Mouse (Mus musculus) liver, embryonic 11.5 days (tissue): ENCODE data around the gene Phldb1. TPM values are rescaled to one million over a fixed set of nuclear protein-coding genes. Genes with fewer than 3 reads are reported as not detected.
"Not testable (repeated sequence)": the region's sequence is repeated elsewhere in the genome, so short reads cannot be mapped to it uniquely, and the experiment has no call there.

Experiments used
- ATAC-seq: fragments of 200-750 bp; cut with Nextera tagmentation; replicated peaks from 2 replicates; pipeline ENCODE4 v1.8.0; 2017; ENCODE audit warnings: moderate number of reproducible peaks, mild to moderate bottlenecking, moderate TSS enrichment, moderate library complexity; ENCODE audit not compliant: low FRiP score
- DNase-seq: peaks from one replicate; pipeline ENCODE4 v3.0.0-alpha.2; 2017; ENCODE audit warnings: low spot score
- H3K27ac ChIP-seq: fragments of 300-500 bp; sonication (generic); 2 replicates; pipeline ENCODE4 v1.5.1; 2014; ENCODE audit warnings: mild to moderate bottlenecking, low read depth, low read length, control low read depth
- H3K27me3 ChIP-seq: fragments of 300-500 bp; sonication (generic); replicated peaks from 2 replicates; pipeline ENCODE4 v1.6.1; 2014; ENCODE audit warnings: low read length, mixed read lengths; ENCODE audit not compliant: control insufficient read depth, insufficient read depth
- H3K36me3 ChIP-seq: fragments of 300-500 bp; sonication (generic); 2 replicates; pipeline ENCODE4 v1.6.1; 2014; ENCODE audit warnings: mild to moderate bottlenecking, low read length, moderate library complexity, mixed read lengths; ENCODE audit not compliant: control insufficient read depth, insufficient read depth
- H3K4me1 ChIP-seq: fragments of 300-500 bp; sonication (generic); replicated peaks from 2 replicates; pipeline ENCODE4 v1.6.1; 2014; ENCODE audit warnings: low read length, mixed read lengths; ENCODE audit not compliant: control insufficient read depth, insufficient read depth
- H3K4me2 ChIP-seq: fragments of 300-500 bp; sonication (generic); 2 replicates; pipeline ENCODE4 v1.6.1; 2014; ENCODE audit warnings: mild to moderate bottlenecking, control low read depth, moderate library complexity
- H3K4me3 ChIP-seq: fragments of 300-500 bp; sonication (generic); 2 replicates; pipeline ENCODE4 v1.5.1; 2014; ENCODE audit warnings: low read depth, low read length, control low read depth
- H3K9ac ChIP-seq: fragments of 300-500 bp; sonication (generic); 2 replicates; pipeline ENCODE4 v1.6.1; 2014; ENCODE audit warnings: low read depth, low read length, control low read depth
- H3K9me3 ChIP-seq: fragments of 300-500 bp; sonication (generic); 2 replicates; pipeline ENCODE4 v1.6.1; 2016; ENCODE audit warnings: low read length, inconsistent platforms, mixed read lengths; ENCODE audit not compliant: control insufficient read depth
- WGBS: fragments of 180-500 bp; shearing (Covaris S2); extraction: QIAGEN DNeasy Blood & Tissue Kit; methylation state at CpG from one replicate; pipeline ENCODE4 v1.1.7; 2014; 5-methylcytosine and 5-hydroxymethylcytosine counted together
- polyA plus RNA-seq: library from polyadenylated mRNA; unstranded; fragments of >200 nt; fragmentation: Nextera tagmentation; extraction: Ambion mirVana; gene quantifications from 2 replicates; pipeline ENCODE4 v1.2.1, GENCODE M21; 2014

Gene Phldb1
- polyA plus RNA-seq, 1 experiment from 2014 or later, result 10.9 TPM

DNA sequence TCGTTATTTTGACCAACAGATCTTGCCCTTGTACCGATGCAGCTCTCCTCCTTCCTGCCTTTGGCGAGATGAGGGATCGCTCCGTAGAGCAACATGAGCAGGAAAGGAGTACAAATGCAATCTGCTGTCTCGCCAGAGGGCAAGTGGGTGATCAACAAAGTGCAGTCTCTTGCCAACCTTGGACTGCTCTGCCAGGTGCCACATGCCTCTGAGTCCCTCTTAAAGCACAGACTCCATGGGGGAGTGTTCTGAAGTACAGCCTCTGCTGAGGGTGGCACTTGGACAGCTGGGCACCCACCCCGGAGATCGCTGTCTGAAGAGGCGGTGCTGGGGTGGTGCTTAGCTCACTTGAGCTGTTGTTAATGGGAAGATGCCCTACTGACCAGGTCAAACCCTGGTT lies 96.3 kb downstream of the Phldb1 start:
- not testable (repeated sequence) for H3K4me2 ChIP-seq, DNase-seq, H3K4me3 ChIP-seq, H3K9me3 ChIP-seq, H3K4me1 ChIP-seq, ATAC-seq, H3K27ac ChIP-seq, H3K9ac ChIP-seq, H3K27me3 ChIP-seq
- 92% methylated on average over 9 of the region's 9 CpGs for WGBS
- peaks cover 37% of the 10 kb centered on the region for H3K36me3 ChIP-seq

DNA sequence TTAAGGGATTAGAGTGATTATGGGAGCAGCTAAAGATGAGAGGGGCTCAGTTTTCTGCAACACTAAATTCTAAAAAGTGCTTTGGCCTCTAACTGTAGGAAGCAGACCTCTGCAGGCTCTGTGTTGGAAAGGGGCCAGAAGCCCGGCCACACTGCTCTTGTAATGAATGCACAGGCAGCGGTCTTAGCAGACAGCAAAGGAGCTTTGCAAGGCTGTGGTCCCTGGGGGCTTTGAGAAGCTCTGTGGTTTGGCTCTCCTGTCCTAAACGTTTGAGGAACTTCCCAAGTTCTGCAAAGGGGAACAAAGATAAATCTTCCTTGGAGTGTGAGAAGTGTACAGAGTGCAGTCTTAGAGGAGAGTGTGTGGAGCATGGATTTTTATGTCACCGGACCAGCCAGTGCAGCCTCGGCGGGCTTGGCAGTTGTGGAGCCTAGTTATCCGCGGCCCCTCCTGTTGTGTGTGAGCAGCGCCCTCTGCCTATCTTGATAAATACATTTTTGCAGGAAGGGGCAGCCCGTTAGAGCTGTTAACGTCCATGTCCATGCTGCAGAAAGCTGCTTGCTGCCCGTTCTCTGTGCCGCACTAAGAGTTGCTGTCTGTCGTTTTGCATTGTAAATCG lies 97.3 kb downstream of the Phldb1 start:
- no peaks in the 10 kb centered on the region for H3K9me3 ChIP-seq
- no peak for DNase-seq
- H3K27me3 ChIP-seq, result no peaks in the 10 kb centered on the region
- H3K4me1 ChIP-seq, result no peaks in the 10 kb centered on the region
- 74% methylated on average over 15 of the region's 15 CpGs for WGBS
- H3K4me3 ChIP-seq, result no peak overlapping the region
- H3K4me2 ChIP-seq, result no peak overlapping the region
- peaks cover 40% of the 10 kb centered on the region for H3K36me3 ChIP-seq
- ATAC-seq, result no peak
- H3K27ac ChIP-seq, result no peak overlapping the region
- H3K9ac ChIP-seq, result no peak overlapping the region

Other genes starting within 250 kb of the Phldb1 start
- gene Cxcr5, start 173.3 kb downstream of the Phldb1 start, polyA plus RNA-seq, result 0.47 TPM in 1 of 2 replicates, not detected in the other
- 8.4 and 10.2 TPM in 2 replicates for gene Ddx6, start 130.3 kb downstream of the Phldb1 start, polyA plus RNA-seq
- not detected in 2 replicates for gene Treh, start 62.0 kb downstream of the Phldb1 start, polyA plus RNA-seq
- gene Arcn1, start 32.6 kb upstream of the Phldb1 start, polyA plus RNA-seq, result 171 and 202 TPM in 2 replicates
- 48.9 and 54.0 TPM in 2 replicates for gene Ift46, start 32.7 kb upstream of the Phldb1 start, polyA plus RNA-seq
- 1.2 and 1.6 TPM in 2 replicates for gene Tmem25, start 64.1 kb upstream of the Phldb1 start, polyA plus RNA-seq
- 5.2 and 7.3 TPM in 2 replicates for gene Ttc36, start 67.9 kb upstream of the Phldb1 start, polyA plus RNA-seq
- 6.8 and 9.7 TPM in 2 replicates for gene Kmt2a, start 146.1 kb upstream of the Phldb1 start, polyA plus RNA-seq
- gene Atp5l, start 185.5 kb upstream of the Phldb1 start, polyA plus RNA-seq, result 671 and 713 TPM in 2 replicates
- gene Ube4a, start 230.4 kb upstream of the Phldb1 start, polyA plus RNA-seq, result 19.5 and 23.9 TPM in 2 replicates
- 0.23 and 0.55 TPM in 2 replicates for gene Cd3g, start 245.2 kb upstream of the Phldb1 start, polyA plus RNA-seq
- not detected in 2 replicates for gene Cd3d, start 246.6 kb upstream of the Phldb1 start, polyA plus RNA-seq